Mouse (Mus musculus) stomach, embryonic 16.5 days (tissue): ENCODE results near the gene Abhd6. TPM values are rescaled to one million over a fixed set of nuclear protein-coding genes. Genes with fewer than 3 reads are reported as not detected.
"Not testable (repeated sequence)": the region's sequence is repeated elsewhere in the genome, so short reads cannot be mapped to it uniquely, and the experiment has no call there.

Experiments
- ATAC-seq: fragments of 200-750 bp; cut with Nextera tagmentation; 2 replicates; pipeline ENCODE4 v1.8.0; 2017; ENCODE audit warnings: moderate number of reproducible peaks, moderate TSS enrichment; ENCODE audit not compliant: insufficient read depth, low FRiP score
- H3K27ac ChIP-seq: fragments of 300-500 bp; sonication (generic); 2 replicates; pipeline ENCODE4 v1.5.1; 2014; ENCODE audit warnings: low read length
- H3K27me3 ChIP-seq: fragments of 300-500 bp; sonication (generic); 2 replicates; pipeline ENCODE4 v1.6.1; 2014; ENCODE audit warnings: low read length, control low read depth, mixed read lengths; ENCODE audit not compliant: control insufficient read depth, insufficient read depth
- H3K36me3 ChIP-seq: fragments of 300-500 bp; sonication (generic); 2 replicates; pipeline ENCODE4 v1.6.1; 2014; ENCODE audit warnings: low read length; ENCODE audit not compliant: control insufficient read depth, insufficient read depth
- H3K4me1 ChIP-seq: fragments of 300-500 bp; sonication (generic); 2 replicates; pipeline ENCODE4 v1.6.1; 2014; ENCODE audit warnings: low read length, control low read depth, mixed read lengths; ENCODE audit not compliant: control insufficient read depth, insufficient read depth
- H3K4me2 ChIP-seq: fragments of 300-500 bp; sonication (generic); 2 replicates; pipeline ENCODE4 v1.6.1; 2014; ENCODE audit warnings: low read depth, low read length, mixed read lengths
- H3K4me3 ChIP-seq: fragments of 300-500 bp; sonication (generic); replicated peaks from 2 replicates; pipeline ENCODE4 v1.5.1; 2014; ENCODE audit warnings: mild to moderate bottlenecking, low read length
- H3K9ac ChIP-seq: fragments of 300-500 bp; sonication (generic); 2 replicates; pipeline ENCODE4 v1.6.1; 2014; ENCODE audit warnings: low read length
- H3K9me3 ChIP-seq: fragments of 300-500 bp; sonication (generic); replicated peaks from 2 replicates; pipeline ENCODE4 v1.6.1; 2016; ENCODE audit warnings: low read length, control low read depth; ENCODE audit not compliant: control insufficient read depth
- WGBS: fragments of 180-500 bp; shearing (Covaris S2); extraction: QIAGEN DNeasy Blood & Tissue Kit; methylation state at CpG from one replicate; pipeline ENCODE4 v1.1.7; 2014; 5-methylcytosine and 5-hydroxymethylcytosine counted together
- polyA plus RNA-seq: library from polyadenylated mRNA; unstranded; fragments of >200 nt; fragmentation: Nextera tagmentation; extraction: Ambion mirVana; gene quantifications from 2 replicates; pipeline ENCODE4 v1.2.1, GENCODE M21; 2015

Abhd6 gene
- polyA plus RNA-seq, 1 experiment from 2014 or later = 28.3 TPM

DNA sequence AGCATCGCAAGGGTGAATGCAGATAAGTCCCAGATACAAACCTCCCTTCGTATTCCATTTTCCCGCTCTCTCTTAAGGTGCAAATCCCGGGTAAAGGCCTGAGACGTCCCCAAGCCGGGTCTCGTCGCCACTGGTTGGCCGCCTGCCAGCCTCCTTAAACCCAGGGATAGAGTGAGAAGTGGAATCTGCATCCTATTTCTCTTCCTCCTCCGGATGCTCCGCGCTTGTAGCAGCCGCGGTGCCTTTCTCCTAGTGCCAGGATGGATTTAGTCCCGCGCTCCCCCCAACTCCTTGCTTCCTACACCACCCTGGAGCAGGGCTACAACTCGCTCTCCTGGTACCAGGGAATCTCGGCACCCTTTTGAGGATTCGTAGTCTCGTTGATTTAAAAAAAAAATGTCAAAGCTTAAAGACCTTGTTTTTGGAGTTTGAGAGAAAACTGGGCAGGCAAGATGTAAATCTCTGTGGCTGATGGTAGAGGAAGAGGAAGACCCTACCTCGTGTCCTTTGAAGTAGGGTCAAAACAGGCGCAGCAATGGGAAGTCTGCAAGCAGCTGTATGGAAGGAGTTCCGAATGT is 480 bp downstream of the Abhd6 start:
- peak; percentile 49 for ATAC-seq

DNA sequence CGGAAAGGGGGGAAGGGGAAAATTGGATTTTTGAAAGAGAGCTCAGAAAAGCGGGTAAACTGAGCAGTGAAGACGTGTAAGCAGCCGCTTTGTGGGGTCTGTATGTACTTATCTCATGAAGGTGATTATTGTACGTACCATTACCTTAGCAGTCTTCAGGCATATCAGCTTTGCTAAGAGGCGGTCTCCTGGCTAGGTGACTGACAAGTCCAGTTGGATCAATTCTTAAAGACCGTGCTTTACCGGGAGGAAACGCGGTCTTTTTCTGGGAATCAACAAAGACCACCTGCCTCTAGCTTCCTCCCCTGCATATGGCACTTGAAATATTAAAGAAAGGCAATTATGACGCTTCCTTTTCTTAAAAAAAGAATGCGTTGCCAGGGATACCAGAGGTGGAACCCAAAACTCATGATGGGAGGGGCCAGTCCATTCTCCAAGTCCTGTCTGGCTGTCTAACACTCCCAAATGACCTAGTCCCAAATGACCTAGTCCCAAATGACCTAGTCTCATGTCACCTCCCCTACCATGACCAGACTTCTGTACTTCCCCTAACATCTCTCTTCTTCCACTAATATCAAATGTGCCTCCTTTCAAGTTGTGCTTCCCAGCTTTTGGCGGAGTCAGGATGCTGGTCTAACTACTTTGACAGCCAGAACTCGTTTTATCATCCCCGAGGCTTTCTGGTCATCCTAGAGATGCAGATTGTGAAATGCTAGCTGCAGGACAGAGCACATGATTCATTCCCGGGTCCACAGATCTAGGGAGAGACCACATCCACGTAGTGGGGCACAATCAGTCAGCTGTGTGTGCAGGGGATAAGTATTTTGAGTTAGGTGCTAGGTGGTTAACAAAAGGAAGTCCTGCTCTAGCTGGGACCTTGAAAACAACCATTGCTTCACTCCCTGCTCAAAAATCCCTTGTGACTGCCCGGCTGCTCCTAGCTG is 1.3 kb downstream of the Abhd6 start:
- Histone ChIP-seq H3K4me1 (0 out of 2 replicates have a peak, but pooled peaks cover 11% of the 10 kb centered on the region), H3K27me3 (no peaks in the 10 kb centered on the region), H3K9me3 (no peaks in the 10 kb centered on the region), H3K36me3 (no peaks in the 10 kb centered on the region), H3K4me2 (peak overlapping the region; percentile 89), H3K27ac (no peak overlapping the region), H3K9ac (peak overlapping the region; percentile 73), H3K4me3 (peak overlapping the region; percentile 72)
- ATAC-seq = no peak
- WGBS = 35% methylated on average over 18 of the region's 18 CpGs

More for the DNA sequence above, 480 bp downstream of the Abhd6 start:
- no peaks in the 10 kb centered on the region for H3K27me3 ChIP-seq
- H3K4me3 ChIP-seq = peak overlapping the region; percentile 72
- H3K9ac ChIP-seq = peak overlapping the region; percentile 73
- peak overlapping the region; percentile 89 for H3K4me2 ChIP-seq
- 0 out of 2 replicates have a peak, but pooled peaks cover 11% of the 10 kb centered on the region for H3K4me1 ChIP-seq
- WGBS = under 1% methylated on average over 23 of the region's 23 CpGs
- peak overlapping the region; percentile 47 for H3K27ac ChIP-seq
- no peaks in the 10 kb centered on the region for H3K9me3 ChIP-seq
- H3K36me3 ChIP-seq = no peaks in the 10 kb centered on the region

DNA sequence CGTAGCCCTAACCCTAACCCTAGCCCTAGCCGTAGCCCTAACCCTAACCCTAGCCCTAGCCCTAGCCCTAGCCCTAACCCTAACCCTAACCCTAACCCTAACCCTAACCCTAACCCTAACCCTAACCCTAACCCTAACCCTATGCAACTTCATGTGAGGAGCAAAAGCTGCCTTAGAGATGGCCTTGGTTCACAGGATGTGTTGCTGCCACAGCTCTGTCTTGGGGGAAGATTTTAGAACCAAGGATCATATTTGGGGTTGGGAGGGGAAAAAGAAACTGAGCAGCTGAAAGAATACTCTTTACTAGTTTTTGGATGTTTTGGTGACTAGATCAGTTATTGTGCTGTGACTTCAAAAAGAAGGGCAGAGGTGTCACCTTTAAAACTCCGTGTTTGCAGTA is 3.4 kb downstream of the Abhd6 start:
- not testable (repeated sequence) for H3K27me3 ChIP-seq, ATAC-seq, H3K4me2 ChIP-seq, H3K36me3 ChIP-seq, H3K9me3 ChIP-seq, H3K4me3 ChIP-seq, H3K27ac ChIP-seq, H3K9ac ChIP-seq
- 0 out of 2 replicates have a peak, but pooled peaks cover 11% of the 10 kb centered on the region for H3K4me1 ChIP-seq
- 71% methylated on average over 3 of the region's 3 CpGs for WGBS

DNA sequence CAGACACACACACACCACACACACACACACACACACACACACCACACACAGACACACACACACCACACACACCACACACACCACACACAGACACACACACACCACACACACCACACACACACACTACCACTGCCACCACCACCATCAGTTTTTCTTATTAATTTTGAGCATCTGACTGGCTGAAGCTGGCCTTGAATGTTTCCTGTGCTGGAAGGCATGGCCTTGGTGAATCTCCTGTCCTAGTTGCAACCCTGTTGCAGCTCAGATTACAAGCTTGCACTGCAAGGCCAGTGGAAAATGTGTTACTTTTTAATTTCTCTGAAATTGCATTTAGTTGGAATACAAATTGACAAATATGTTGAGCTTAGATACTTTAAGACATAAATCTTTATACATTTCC is 4.4 kb downstream of the Abhd6 start:
- Histone ChIP-seq H3K27ac (no peak overlapping the region), H3K36me3 (no peaks in the 10 kb centered on the region), H3K4me3 (no peak overlapping the region), H3K9ac (no peak overlapping the region), H3K27me3 (no peaks in the 10 kb centered on the region), H3K9me3 (no peaks in the 10 kb centered on the region), H3K4me2 (no peak overlapping the region), H3K4me1 (0 out of 2 replicates have a peak, but pooled peaks cover 11% of the 10 kb centered on the region)
- no peak for ATAC-seq

DNA sequence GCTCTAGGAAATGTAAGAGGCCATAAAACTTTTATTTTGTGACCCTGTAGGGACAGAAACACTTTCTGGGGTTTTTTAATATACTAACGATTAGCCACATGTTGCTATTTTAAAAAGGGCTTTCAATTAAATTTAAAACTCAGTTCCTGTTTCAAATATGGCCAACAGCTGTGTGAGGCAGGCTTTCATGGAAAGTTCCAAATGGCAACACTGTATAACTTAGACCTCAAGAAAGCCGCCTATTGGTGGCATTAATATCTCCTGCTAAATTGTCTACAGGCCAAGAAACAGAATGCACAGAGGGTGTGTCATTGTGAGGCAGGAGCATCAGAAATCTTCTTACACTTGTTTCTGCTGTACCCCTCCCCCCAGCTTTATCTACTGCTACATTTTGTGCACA is 4.8 kb downstream of the Abhd6 start:
- H3K9ac ChIP-seq = no peak overlapping the region
- no peak overlapping the region for H3K27ac ChIP-seq
- H3K9me3 ChIP-seq = no peaks in the 10 kb centered on the region
- no peak overlapping the region for H3K4me2 ChIP-seq
- H3K27me3 ChIP-seq = no peaks in the 10 kb centered on the region
- ATAC-seq = no peak
- 68% methylated on average over 2 of the region's 2 CpGs for WGBS
- H3K4me3 ChIP-seq = no peak overlapping the region
- no peaks in the 10 kb centered on the region for H3K36me3 ChIP-seq
- H3K4me1 ChIP-seq = 0 out of 2 replicates have a peak, but pooled peaks cover 11% of the 10 kb centered on the region

DNA sequence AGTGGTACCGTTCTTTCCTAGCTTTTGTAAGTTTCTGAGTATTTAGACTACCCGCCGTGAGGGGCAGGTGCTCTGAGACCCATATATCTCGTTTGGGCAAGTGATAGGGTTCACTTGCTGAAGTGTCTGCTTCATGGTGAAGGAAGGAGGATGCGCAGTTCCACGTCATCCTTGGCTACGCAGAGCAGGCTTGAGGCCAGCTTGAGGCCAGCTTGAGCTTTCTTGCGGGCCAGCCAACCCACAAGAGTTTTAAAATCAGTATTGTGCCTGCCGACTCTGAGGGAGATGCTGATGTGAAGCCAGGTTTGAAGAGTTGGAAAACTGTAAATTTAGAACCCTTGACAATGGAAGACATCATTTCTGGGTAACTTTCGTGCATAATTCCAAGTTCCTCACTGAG is 5.2 kb downstream of the Abhd6 start:
- Histone ChIP-seq H3K27ac (no peak overlapping the region), H3K4me2 (no peak overlapping the region), H3K36me3 (no peaks in the 10 kb centered on the region), H3K9ac (no peak overlapping the region), H3K9me3 (no peaks in the 10 kb centered on the region), H3K4me3 (no peak overlapping the region), H3K27me3 (no peaks in the 10 kb centered on the region), H3K4me1 (0 out of 2 replicates have a peak, but pooled peaks cover 11% of the 10 kb centered on the region)
- no peak for ATAC-seq
- WGBS = 89% methylated on average over 10 of the region's 10 CpGs

DNA sequence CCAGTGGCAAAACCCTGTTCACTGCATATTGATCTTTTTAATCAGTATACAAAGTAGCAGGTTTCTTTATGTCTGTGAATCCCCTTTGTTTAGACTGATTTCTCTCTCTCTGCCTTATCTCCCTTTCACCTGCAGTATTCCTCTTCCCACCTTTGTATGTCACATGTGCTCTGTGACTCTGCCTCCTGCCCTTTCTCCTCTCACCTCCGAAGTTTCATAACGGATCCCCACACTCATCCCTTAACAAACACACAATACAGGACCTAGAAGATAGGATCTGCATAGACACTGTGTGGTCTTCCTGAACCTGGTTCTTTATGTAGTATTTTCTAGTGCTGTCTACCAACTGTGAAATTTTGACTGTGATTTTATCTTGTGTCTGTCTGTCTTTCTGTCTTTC is 8.6 kb downstream of the Abhd6 start:
- Histone ChIP-seq H3K36me3 (no peaks in the 10 kb centered on the region), H3K9me3 (no peaks in the 10 kb centered on the region), H3K4me2 (no peak overlapping the region), H3K4me1 (peaks cover 7% of the 10 kb centered on the region), H3K27ac (no peak overlapping the region), H3K9ac (no peak overlapping the region), H3K27me3 (no peaks in the 10 kb centered on the region), H3K4me3 (no peak overlapping the region)
- 69% methylated on average over 2 of the region's 2 CpGs for WGBS
- ATAC-seq = no peak

DNA sequence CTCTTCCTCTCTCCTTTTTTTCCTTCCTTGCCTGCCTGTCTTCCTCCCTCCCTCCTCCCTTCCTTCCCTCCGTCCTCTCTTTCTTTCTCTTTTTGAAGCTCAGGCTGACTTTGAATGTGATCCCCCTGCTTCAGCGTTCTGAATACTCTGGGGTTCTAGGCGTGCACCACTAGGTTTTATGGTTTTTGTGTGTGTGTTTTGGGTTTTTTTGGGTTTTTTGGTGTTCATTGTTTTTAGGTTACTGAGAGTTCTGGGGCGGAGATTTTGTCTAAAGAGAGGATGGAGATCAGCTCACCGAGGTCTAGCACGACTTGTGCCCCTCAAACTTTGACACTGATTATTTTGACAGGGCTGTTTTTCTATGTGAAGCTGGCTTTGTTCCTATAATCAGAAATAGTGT is 9.2 kb downstream of the Abhd6 start:
- peaks cover 9% of the 10 kb centered on the region for H3K4me1 ChIP-seq
- H3K4me3 ChIP-seq = no peak overlapping the region
- 83% methylated on average over 6 of the region's 6 CpGs for WGBS
- H3K4me2 ChIP-seq = no peak overlapping the region
- H3K27me3 ChIP-seq = no peaks in the 10 kb centered on the region
- ATAC-seq = no peak
- no peaks in the 10 kb centered on the region for H3K9me3 ChIP-seq
- H3K36me3 ChIP-seq = no peaks in the 10 kb centered on the region
- no peak overlapping the region for H3K9ac ChIP-seq
- H3K27ac ChIP-seq = no peak overlapping the region

DNA sequence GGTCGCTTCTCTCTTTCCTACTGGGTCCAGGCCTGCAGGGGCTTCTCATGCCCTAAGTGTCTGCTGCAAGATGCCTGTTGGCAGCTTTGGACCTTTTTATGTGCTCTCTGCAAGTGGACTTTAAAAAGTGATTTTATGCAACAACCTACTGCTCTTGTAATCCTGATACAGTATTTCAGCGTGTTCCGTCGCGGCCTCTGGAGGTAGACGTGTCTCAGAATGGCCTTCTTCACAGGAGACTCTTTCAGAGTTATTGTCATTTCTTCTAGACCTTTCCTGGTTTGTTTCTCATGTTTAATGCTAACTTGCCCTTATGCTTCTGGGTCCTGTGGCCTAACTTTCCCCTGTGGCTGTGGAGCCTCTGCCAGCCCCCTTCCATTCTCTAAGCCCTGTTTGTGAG is 13.1 kb downstream of the Abhd6 start:
- ATAC-seq = no peak
- Histone ChIP-seq H3K9me3 (no peaks in the 10 kb centered on the region), H3K27me3 (no peaks in the 10 kb centered on the region), H3K27ac (peak overlapping the region; percentile 75), H3K9ac (no peak overlapping the region), H3K4me1 (peaks cover 9% of the 10 kb centered on the region), H3K36me3 (no peaks in the 10 kb centered on the region), H3K4me3 (no peak overlapping the region), H3K4me2 (no peak overlapping the region)
- WGBS = 90% methylated on average over 6 of the region's 6 CpGs
